Mouse (Mus musculus) MEL (cell line): ENCODE results near the gene Abhd16a. TPM values are rescaled to one million over a fixed set of nuclear protein-coding genes. Genes with fewer than 3 reads are reported as not detected.
A peak's percentile ranks its signal among the peaks of the same experiment; 100 is the strongest.

Source experiments
- DNase-seq: peaks from one replicate; pipeline ENCODE4 v3.0.0; 2011; ENCODE audit warnings: low read depth, low spot score
- H3K27ac ChIP-seq: 2 replicates; pipeline ENCODE4 v1.5.1; 2012; ENCODE audit warnings: low read depth, mild to moderate bottlenecking, control low read depth, low read length, moderate library complexity; ENCODE audit not compliant: control insufficient read depth
- H3K27me3 ChIP-seq, 2 experiments: fragments of 150-350 bp in 1 of 2; sonication (generic) in 1 of 2; 2 replicates each; pipeline ENCODE4 v1.6.1; 2012; ENCODE audit warnings: low read length in 2 of 2, mild to moderate bottlenecking in 2 of 2, improper control_type of control experiment in 1 of 2, moderate library complexity in 1 of 2; ENCODE audit not compliant: insufficient read depth in 2 of 2, control insufficient read depth in 1 of 2
- H3K36me3 ChIP-seq, 2 experiments: 2 replicates each; pipeline ENCODE4 v1.6.1; 2012 to 2014; ENCODE audit warnings: low read length in 2 of 2, improper control_type of control experiment in 1 of 2, inconsistent platforms in 1 of 2, mild to moderate bottlenecking in 1 of 2; ENCODE audit not compliant: insufficient read depth in 2 of 2, control insufficient read depth in 1 of 2
- H3K4me1 ChIP-seq, 2 experiments: fragments of 150-350 bp in 1 of 2; sonication (generic) in 1 of 2; 2 replicates each; pipeline ENCODE4 v1.6.1; 2012; ENCODE audit warnings: low read length in 2 of 2, improper control_type of control experiment in 1 of 2, mild to moderate bottlenecking in 1 of 2; ENCODE audit not compliant: insufficient read depth in 2 of 2, control insufficient read depth in 1 of 2
- H3K4me3 ChIP-seq, 2 experiments: fragments of 150-350 bp in 1 of 2; sonication (generic) in 1 of 2; 2 replicates each; pipeline ENCODE4 v1.5.1; 2012; ENCODE audit warnings: low read depth in 2 of 2, low read length in 2 of 2, mild to moderate bottlenecking in 2 of 2, moderate library complexity in 2 of 2, control low read depth in 1 of 2, improper control_type of control experiment in 1 of 2; ENCODE audit not compliant: control insufficient read depth in 1 of 2, insufficient read depth in 1 of 2
- H3K79me2 ChIP-seq: 2 replicates; pipeline ENCODE4 v1.6.1; 2012; ENCODE audit warnings: mild to moderate bottlenecking, low read length, moderate library complexity; ENCODE audit not compliant: control insufficient read depth, poor library complexity, insufficient read depth
- H3K9ac ChIP-seq: 2 replicates; pipeline ENCODE4 v1.6.1; 2012; ENCODE audit warnings: low read depth, mild to moderate bottlenecking, control low read depth, low read length, moderate library complexity; ENCODE audit not compliant: control insufficient read depth, poor library complexity, severe bottlenecking
- H3K9me3 ChIP-seq: fragments of 150-350 bp; sonication (generic); replicated peaks from 2 replicates; pipeline ENCODE4 v1.6.1; 2012; ENCODE audit warnings: mild to moderate bottlenecking, low read length, improper control_type of control experiment, moderate library complexity; ENCODE audit not compliant: insufficient read depth
- BHLHE40 ChIP-seq: IDR thresholded peaks from 2 replicates; pipeline ENCODE4 v1.6.1; 2012; ENCODE audit warnings: low read depth, mild to moderate bottlenecking, inconsistent platforms, low read length, improper control_type of control experiment, borderline replicate concordance
- CHD1 ChIP-seq: IDR thresholded peaks from 2 replicates; pipeline ENCODE4 v1.6.1; 2012; ENCODE audit warnings: low read depth, mild to moderate bottlenecking, inconsistent platforms, low read length, improper control_type of control experiment
- CHD2 ChIP-seq: IDR thresholded peaks from 2 replicates; pipeline ENCODE4 v1.6.1; 2011; ENCODE audit warnings: low read length, improper control_type of control experiment
- CTCF ChIP-seq, 3 experiments: IDR thresholded peaks in 2 of 3; conservative IDR thresholded peaks in 1 of 3; 2 replicates each; pipeline ENCODE4 v1.5.1; 2011 to 2012; ENCODE audit warnings: low read length in 3 of 3, low read depth in 2 of 3, mild to moderate bottlenecking in 2 of 3, improper control_type of control experiment in 1 of 3, inconsistent platforms in 1 of 3, mixed read lengths in 1 of 3, moderate library complexity in 1 of 3; ENCODE audit not compliant: control insufficient read depth in 1 of 3, insufficient read depth in 1 of 3, poor library complexity in 1 of 3, severe bottlenecking in 1 of 3
- ELF1 ChIP-seq: IDR thresholded peaks from 2 replicates; pipeline ENCODE4 v1.6.1; 2014; ENCODE audit warnings: low read depth, mild to moderate bottlenecking, inconsistent platforms, low read length, improper control_type of control experiment, moderate library complexity
- EP300 ChIP-seq, 2 experiments: IDR thresholded peaks; 2 replicates each; pipeline ENCODE4 v1.6.1; 2011; ENCODE audit warnings: improper control_type of control experiment in 2 of 2, low read length in 2 of 2, low read depth in 1 of 2, mild to moderate bottlenecking in 1 of 2
- GABPA ChIP-seq: IDR thresholded peaks from 2 replicates; pipeline ENCODE4 v1.6.1; 2012; ENCODE audit warnings: low read depth, mild to moderate bottlenecking, inconsistent platforms, low read length, improper control_type of control experiment, moderate library complexity
- GATA1 ChIP-seq: IDR thresholded peaks from 2 replicates; pipeline ENCODE4 v1.6.1; 2011; ENCODE audit warnings: low read depth, low read length, improper control_type of control experiment
- KAT2A ChIP-seq: conservative IDR thresholded peaks from 2 replicates; pipeline ENCODE4 v1.6.1; 2012; ENCODE audit warnings: low read depth, low read length, improper control_type of control experiment, inconsistent platforms
- MAFK ChIP-seq: IDR thresholded peaks from 2 replicates; pipeline ENCODE4 v1.6.1; 2011; ENCODE audit warnings: low read depth, mild to moderate bottlenecking, low read length, improper control_type of control experiment, borderline replicate concordance
- MAX ChIP-seq: IDR thresholded peaks from 2 replicates; pipeline ENCODE4 v1.6.1; 2011; ENCODE audit warnings: low read length, improper control_type of control experiment
- MAZ ChIP-seq: IDR thresholded peaks from 2 replicates; pipeline ENCODE4 v1.6.1; 2012; ENCODE audit warnings: low read depth, mild to moderate bottlenecking, inconsistent platforms, low read length, improper control_type of control experiment
- MEF2A ChIP-seq: IDR thresholded peaks from 2 replicates; pipeline ENCODE4 v1.6.1; 2014; ENCODE audit warnings: low read depth, mild to moderate bottlenecking, inconsistent platforms, low read length, improper control_type of control experiment; ENCODE audit not compliant: poor library complexity, insufficient replicate concordance, severe bottlenecking; ENCODE audit errors: extremely low read depth
- MXI1 ChIP-seq: IDR thresholded peaks from 2 replicates; pipeline ENCODE4 v1.6.1; 2011; ENCODE audit warnings: mild to moderate bottlenecking, low read depth, low read length, improper control_type of control experiment
- MYC ChIP-seq: IDR thresholded peaks from 2 replicates; pipeline ENCODE4 v1.6.1; 2011; ENCODE audit warnings: low read depth, mild to moderate bottlenecking, low read length, improper control_type of control experiment, moderate library complexity
- NELFE ChIP-seq: IDR thresholded peaks from 2 replicates; pipeline ENCODE4 v1.6.1; 2011; ENCODE audit warnings: low read depth, low read length, improper control_type of control experiment
- NRF1 ChIP-seq: IDR thresholded peaks from 2 replicates; pipeline ENCODE4 v1.6.1; 2014; ENCODE audit warnings: low read depth, mild to moderate bottlenecking, inconsistent platforms, low read length, improper control_type of control experiment, moderate library complexity; ENCODE audit not compliant: poor library complexity, insufficient read depth, severe bottlenecking
- POLR2AphosphoS2 ChIP-seq: IDR thresholded peaks from 2 replicates; pipeline ENCODE4 v1.6.1; 2011; ENCODE audit warnings: low read length, improper control_type of control experiment
- POLR2AphosphoS5 ChIP-seq: IDR thresholded peaks from 2 replicates; pipeline ENCODE4 v1.6.1; 2012; ENCODE audit warnings: low read depth, borderline replicate concordance, mild to moderate bottlenecking, inconsistent platforms, low read length, moderate library complexity, mixed read lengths
- SMC3 ChIP-seq: IDR thresholded peaks from 2 replicates; pipeline ENCODE4 v1.6.1; 2011; ENCODE audit warnings: low read depth, low read length, improper control_type of control experiment
- TAL1 ChIP-seq: IDR thresholded peaks from 2 replicates; pipeline ENCODE4 v1.6.1; 2012; ENCODE audit warnings: mild to moderate bottlenecking, inconsistent platforms, low read length, moderate library complexity, mixed read lengths
- TBP ChIP-seq: IDR thresholded peaks from 2 replicates; pipeline ENCODE4 v1.8.0; 2011; ENCODE audit warnings: low read depth, low read length, improper control_type of control experiment
- TCF12 ChIP-seq: IDR thresholded peaks from 2 replicates; pipeline ENCODE4 v1.6.1; 2014; ENCODE audit warnings: low read depth, mild to moderate bottlenecking, inconsistent platforms, low read length, improper control_type of control experiment, moderate library complexity
- UBTF ChIP-seq: IDR thresholded peaks from 2 replicates; pipeline ENCODE4 v1.6.1; 2012; ENCODE audit warnings: low read depth, mild to moderate bottlenecking, inconsistent platforms, low read length, improper control_type of control experiment, moderate library complexity, borderline replicate concordance; ENCODE audit not compliant: insufficient read depth
- USF1 ChIP-seq: IDR thresholded peaks from 2 replicates; pipeline ENCODE4 v1.6.1; 2014; ENCODE audit warnings: low read depth, mild to moderate bottlenecking, inconsistent platforms, low read length, improper control_type of control experiment, moderate library complexity
- ZC3H11A ChIP-seq: IDR thresholded peaks from 2 replicates; pipeline ENCODE4 v1.6.1; 2012; ENCODE audit warnings: low read depth, mild to moderate bottlenecking, inconsistent platforms, low read length, improper control_type of control experiment
- ZNF384 ChIP-seq: IDR thresholded peaks from 2 replicates; pipeline ENCODE4 v1.6.1; 2012; ENCODE audit warnings: low read depth, mild to moderate bottlenecking, inconsistent platforms, low read length, improper control_type of control experiment
- polyA plus RNA-seq, 2 experiments: library from polyadenylated mRNA; stranded (reverse) in 1 of 2; unstranded in 1 of 2; fragments of >175 nt in 1 of 2; fragments of >200 nt in 1 of 2; gene quantifications; 2 replicates each; pipeline versions ENCODE4 v1.2.1 to v1.2.4; 2012; ENCODE audit warnings: low replicate concordance in 2 of 2, low read depth in 1 of 2; ENCODE audit not compliant: insufficient read length in 2 of 2, insufficient read depth in 1 of 2, missing spikeins in 1 of 2
- total RNA-seq: library from RNA; depleted of rRNA; stranded (reverse); fragments of 300-350 nt; gene quantifications from 2 replicates; pipeline ENCODE4 v1.2.3, GENCODE M21; 2012

Gene Abhd16a
- total and polyA plus RNA-seq, 3 experiments, result 96.1 to 126 TPM; not detected in 1

GRCm38 (mm10) chr17:35103221-35103690, 14.2 kb downstream of the Abhd16a start (continued):
- TF ChIP-seq CTCF (IDR thresholded peaks at IDR 0.05 in 2 of 3, conservative IDR thresholded peaks at IDR 0.05 in 1 of 3; ENCODE audit: control insufficient read depth in 1 of 3, insufficient read depth in 1 of 3, low read depth in 2 of 3, low read length in 3 of 3, poor library complexity in 1 of 3, severe bottlenecking in 1 of 3) (no peak), GABPA (no peak), MAFK (peak; percentile 67), TBP (0 out of 2 replicates have a peak, but pooled peaks have one; percentile 61), NELFE (no peak; the same call in 1 of the 2 replicates), GATA1 (peak; percentile 88), POLR2AphosphoS5 (no peak), SMC3 (no peak), BHLHE40 (peak; percentile 66; the same call in 1 of the 2 replicates), ZNF384 (no peak), CHD1 (no peak; the same call in 1 of the 2 replicates), NRF1 (no peak), POLR2AphosphoS2 (no peak; the same call in 1 of the 2 replicates), MXI1 (peak; percentile 83), UBTF (no peak), MAX (peak; percentile 62; the same call in 1 of the 2 replicates), ZC3H11A (no peak), MEF2A (no peak), USF1 (no peak), KAT2A (no peak), TCF12 (peak; percentile 86)
- TF ChIP-seq, all 39 proteins: peak for 18

GRCm38 (mm10) chr17:35104079-35104478, 15.0 kb downstream of the Abhd16a start:
- H3K9ac ChIP-seq, result peak overlapping the region; percentile 64
- H3K79me2 ChIP-seq, result no peaks in the 10 kb centered on the region
- no peak for TF ChIP-seq CHD2
- peak in 1 of 2 experiments; percentile 50; a peak in 2 of 4 replicates for TF ChIP-seq EP300 (IDR thresholded peaks at IDR 0.05; ENCODE audit: low read depth in 1 of 2, low read length in 2 of 2)
- TF ChIP-seq ELF1, result no peak
- peak; percentile 58; the same call in 1 of the 2 replicates for TF ChIP-seq MYC
- TF ChIP-seq MAX, result peak; percentile 72
- 0 out of 2 replicates have a peak, but pooled peaks have one; percentile 19 for TF ChIP-seq MAZ
- TF ChIP-seq TAL1, result 0 out of 2 replicates have a peak, but pooled peaks have one; percentile 13
- peak; percentile 61 for DNase-seq
- H3K27me3 ChIP-seq, result no peaks in the 10 kb centered on the region
- peaks cover 22 to 36% of the 10 kb centered on the region in 2 experiments for H3K4me1 ChIP-seq
- no peaks in the 10 kb centered on the region for H3K9me3 ChIP-seq
- peaks cover 0 to 31% of the 10 kb centered on the region in 2 experiments; a peak in 3 of 4 replicates for H3K36me3 ChIP-seq
- peak overlapping the region in 1 of 2 experiments; percentile 5; a peak in 1 of 4 replicates for H3K4me3 ChIP-seq
- peak overlapping the region; percentile 96 for H3K27ac ChIP-seq
